Mouse (Mus musculus) forebrain, embryonic 14.5 days (tissue): ENCODE measurements at regions not wholly inside any gene's neighbourhood (a gene's known extent, or its start where the extent isn't known, plus 50 kb on each side); places are given as distances from the start of the nearest gene placed in this dataset.
A peak's percentile ranks its signal among the peaks of the same experiment; 100 is the strongest.

Source experiments
- ATAC-seq: fragments of 200-750 bp; cut with Nextera tagmentation; 2 replicates; pipeline ENCODE4 v1.8.0; 2017; ENCODE audit warnings: mild to moderate bottlenecking, moderate library complexity
- DNase-seq: peaks from one replicate; pipeline ENCODE4 v3.0.0-alpha.2; 2015; ENCODE audit warnings: low spot score
- H3K27ac ChIP-seq: fragments of 300-500 bp; sonication (generic); 2 replicates; pipeline ENCODE4 v1.5.1; 2014; ENCODE audit warnings: low read depth, mild to moderate bottlenecking, control low read depth, low read length, moderate library complexity
- H3K27me3 ChIP-seq: fragments of 300-500 bp; sonication (generic); replicated peaks from 2 replicates; pipeline ENCODE4 v1.6.1; 2014; ENCODE audit warnings: low read length, control low read depth, mixed read lengths; ENCODE audit not compliant: control insufficient read depth, insufficient read depth
- H3K36me3 ChIP-seq: fragments of 300-500 bp; sonication (generic); 2 replicates; pipeline ENCODE4 v1.6.1; 2014; ENCODE audit warnings: low read length, control low read depth; ENCODE audit not compliant: control insufficient read depth, insufficient read depth
- H3K4me1 ChIP-seq: fragments of 300-500 bp; sonication (generic); 2 replicates; pipeline ENCODE4 v1.6.1; 2014; ENCODE audit warnings: antibody characterized with exemption, low read length, control low read depth; ENCODE audit not compliant: control insufficient read depth, insufficient read depth
- H3K4me2 ChIP-seq: fragments of 300-500 bp; sonication (generic); 2 replicates; pipeline ENCODE4 v1.6.1; 2014; ENCODE audit warnings: mild to moderate bottlenecking, control low read depth, low read length
- H3K4me3 ChIP-seq: fragments of 300-500 bp; sonication (generic); 2 replicates; pipeline ENCODE4 v1.5.1; 2014; ENCODE audit warnings: low read depth, low read length, control low read depth
- H3K9ac ChIP-seq: fragments of 300-500 bp; sonication (generic); 2 replicates; pipeline ENCODE4 v1.6.1; 2014; ENCODE audit warnings: mild to moderate bottlenecking, low read length, control low read depth, moderate library complexity
- H3K9me3 ChIP-seq: fragments of 300-500 bp; sonication (generic); replicated peaks from 2 replicates; pipeline ENCODE4 v1.6.1; 2016; ENCODE audit warnings: low read length, control low read depth, mixed read lengths; ENCODE audit not compliant: control insufficient read depth
- WGBS: fragments of 180-500 bp; shearing (Covaris S2); extraction: QIAGEN DNeasy Blood & Tissue Kit; methylation state at CpG from one replicate; pipeline ENCODE4 v1.1.7; 2014; 5-methylcytosine and 5-hydroxymethylcytosine counted together

- Histone ChIP-seq H3K9me3 (no peaks in the 10 kb centered on the region), H3K9ac (no peak overlapping the region), H3K4me1 (0 out of 2 replicates have a peak, but pooled peaks cover 2% of the 10 kb centered on the region), H3K4me3 (no peak overlapping the region), H3K36me3 (no peaks in the 10 kb centered on the region), H3K27ac (no peak overlapping the region), H3K4me2 (no peak overlapping the region), H3K27me3 (no peaks in the 10 kb centered on the region)
- 84% methylated on average over 5 of the region's 5 CpGs for WGBS
- DNase-seq (no peak), ATAC-seq (no peak)
Measured at GRCm38 (mm10) chr5:141080896-141081295, 80.5 kb upstream of the Card11 start.

DNA sequence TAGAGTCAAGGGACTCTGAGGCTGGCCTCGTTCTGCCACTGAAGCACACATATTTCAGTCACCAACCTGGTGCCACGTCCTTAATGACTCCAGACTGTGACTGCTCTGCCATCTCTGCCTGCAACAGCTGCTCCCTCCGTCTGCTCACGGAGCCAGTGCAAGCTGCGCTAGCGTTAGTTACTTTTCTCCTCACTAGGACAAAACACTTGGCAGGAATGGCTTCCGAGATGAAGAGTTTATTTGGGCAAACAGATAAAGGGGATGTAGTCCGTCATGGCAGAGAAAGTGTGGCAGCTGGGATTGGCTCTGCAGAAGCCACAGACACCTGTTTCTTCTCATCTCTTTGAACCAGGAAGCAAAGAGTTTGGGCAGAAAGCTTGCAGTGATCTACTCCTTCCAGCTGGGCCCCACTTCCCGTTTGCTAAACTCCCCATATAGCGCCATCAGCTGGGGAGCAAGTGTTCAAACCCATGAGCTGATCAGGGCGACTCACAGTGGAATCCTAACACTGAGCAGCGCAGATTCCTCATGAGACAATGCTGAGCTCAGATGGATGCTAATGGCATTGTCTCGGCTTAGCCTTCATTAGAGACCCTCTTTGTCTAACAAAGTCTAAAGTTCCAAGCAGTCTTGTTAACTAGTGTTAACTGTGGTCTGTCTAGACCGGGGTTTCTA lies 83.8 kb upstream of the Card11 start:
- Histone ChIP-seq H3K4me3 (no peak overlapping the region), H3K4me2 (no peak overlapping the region), H3K9me3 (no peaks in the 10 kb centered on the region), H3K36me3 (no peaks in the 10 kb centered on the region), H3K4me1 (0 out of 2 replicates have a peak, but pooled peaks cover 2% of the 10 kb centered on the region), H3K9ac (no peak overlapping the region), H3K27ac (no peak overlapping the region), H3K27me3 (no peaks in the 10 kb centered on the region)
- DNase-seq (peak; percentile 62), ATAC-seq (no peak)
- 57% methylated on average over 14 of the region's 14 CpGs for WGBS

GRCm38 (mm10) chr5:141084746-141085145 lies 84.4 kb upstream of the Card11 start:
- ATAC-seq (no peak), DNase-seq (peak; percentile 53)
- H3K4me1 ChIP-seq, result 0 out of 2 replicates have a peak, but pooled peaks cover 2% of the 10 kb centered on the region
- no peaks in the 10 kb centered on the region for H3K27me3 ChIP-seq
- H3K9me3 ChIP-seq, result no peaks in the 10 kb centered on the region
- 20% methylated on average over 7 of the region's 7 CpGs for WGBS
- no peaks in the 10 kb centered on the region for H3K36me3 ChIP-seq
- H3K9ac ChIP-seq, result no peak overlapping the region
- no peak overlapping the region for H3K4me2 ChIP-seq
- H3K27ac ChIP-seq, result no peak overlapping the region
- H3K4me3 ChIP-seq, result no peak overlapping the region

DNA sequence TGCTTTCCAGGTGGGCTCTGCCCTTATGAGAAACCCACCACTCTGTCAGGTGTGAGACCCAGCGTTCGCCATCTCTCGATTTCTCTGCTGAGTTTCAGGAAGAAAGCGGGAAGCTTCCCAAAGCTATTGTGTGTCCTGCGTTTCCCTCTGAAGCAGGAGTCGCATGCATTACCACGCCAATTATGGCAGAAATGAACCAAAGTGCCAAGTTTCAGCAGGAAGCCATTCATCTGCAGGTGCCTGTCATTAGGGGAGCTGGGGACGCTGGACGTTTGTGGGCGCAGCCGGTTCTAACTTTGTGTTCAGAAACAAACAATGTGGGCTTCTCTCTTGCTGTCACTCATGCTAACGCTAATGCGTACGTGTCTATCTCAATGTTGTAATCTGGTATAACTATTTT lies 91.3 kb upstream of the Card11 start:
- Histone ChIP-seq H3K4me2 (peak overlapping the region; percentile 25; the same call in 1 of the 2 replicates), H3K27me3 (no peaks in the 10 kb centered on the region), H3K4me1 (0 out of 2 replicates have a peak, but pooled peaks cover 4% of the 10 kb centered on the region), H3K9ac (no peak overlapping the region), H3K36me3 (no peaks in the 10 kb centered on the region), H3K27ac (no peak overlapping the region), H3K9me3 (no peaks in the 10 kb centered on the region), H3K4me3 (no peak overlapping the region)
- DNase-seq (peak; percentile 71), ATAC-seq (no peak)
- 12% methylated on average over 14 of the region's 14 CpGs for WGBS

- Histone ChIP-seq H3K4me1 (0 out of 2 replicates have a peak, but pooled peaks cover 4% of the 10 kb centered on the region), H3K27me3 (no peaks in the 10 kb centered on the region), H3K4me3 (no peak overlapping the region), H3K9me3 (no peaks in the 10 kb centered on the region), H3K9ac (no peak overlapping the region), H3K36me3 (no peaks in the 10 kb centered on the region), H3K4me2 (no peak overlapping the region), H3K27ac (no peak overlapping the region)
- ATAC-seq, result no peak
- DNase-seq, result peak; percentile 46
- 62% methylated on average over 4 of the region's 4 CpGs for WGBS
Measured at GRCm38 (mm10) chr5:141093641-141094040, 93.3 kb upstream of the Card11 start.

DNA sequence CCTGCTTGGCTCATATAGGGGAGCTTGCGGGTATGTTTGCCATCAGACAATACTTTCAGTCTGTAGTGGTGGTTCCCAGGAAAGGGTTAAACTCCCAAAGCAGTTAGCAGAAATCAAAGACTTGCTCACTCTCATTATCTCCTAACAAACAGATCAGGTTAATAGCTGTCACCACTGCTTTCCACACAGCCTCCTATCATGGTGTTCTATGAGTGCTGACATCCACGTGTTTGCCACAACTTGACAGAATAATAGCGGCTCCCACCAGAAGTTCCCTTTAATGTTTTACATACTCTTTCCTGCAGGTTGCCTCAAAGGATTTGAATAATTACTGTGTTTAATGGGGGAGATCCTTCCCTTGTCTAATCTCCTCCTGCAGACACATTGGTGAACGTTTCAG lies 97.5 kb upstream of the Card11 start:
- H3K4me3 ChIP-seq, result no peak overlapping the region
- H3K27ac ChIP-seq, result no peak overlapping the region
- no peaks in the 10 kb centered on the region for H3K27me3 ChIP-seq
- no peak overlapping the region for H3K4me2 ChIP-seq
- no peaks in the 10 kb centered on the region for H3K9me3 ChIP-seq
- H3K36me3 ChIP-seq, result no peaks in the 10 kb centered on the region
- H3K9ac ChIP-seq, result no peak overlapping the region
- no peaks in the 10 kb centered on the region for H3K4me1 ChIP-seq
- WGBS, result 41% methylated on average over 4 of the region's 4 CpGs
- DNase-seq (peak; percentile 58), ATAC-seq (no peak)

- Histone ChIP-seq H3K9me3 (no peaks in the 10 kb centered on the region), H3K4me2 (no peak overlapping the region), H3K27ac (no peak overlapping the region), H3K4me1 (no peaks in the 10 kb centered on the region), H3K27me3 (no peaks in the 10 kb centered on the region), H3K9ac (no peak overlapping the region), H3K36me3 (no peaks in the 10 kb centered on the region), H3K4me3 (no peak overlapping the region)
- WGBS, result 93% methylated on average over 3 of the region's 3 CpGs
- no peak for DNase-seq
- no peak for ATAC-seq
Measured at GRCm38 (mm10) chr5:141111666-141112065, 111.3 kb upstream of the Card11 start.

DNA sequence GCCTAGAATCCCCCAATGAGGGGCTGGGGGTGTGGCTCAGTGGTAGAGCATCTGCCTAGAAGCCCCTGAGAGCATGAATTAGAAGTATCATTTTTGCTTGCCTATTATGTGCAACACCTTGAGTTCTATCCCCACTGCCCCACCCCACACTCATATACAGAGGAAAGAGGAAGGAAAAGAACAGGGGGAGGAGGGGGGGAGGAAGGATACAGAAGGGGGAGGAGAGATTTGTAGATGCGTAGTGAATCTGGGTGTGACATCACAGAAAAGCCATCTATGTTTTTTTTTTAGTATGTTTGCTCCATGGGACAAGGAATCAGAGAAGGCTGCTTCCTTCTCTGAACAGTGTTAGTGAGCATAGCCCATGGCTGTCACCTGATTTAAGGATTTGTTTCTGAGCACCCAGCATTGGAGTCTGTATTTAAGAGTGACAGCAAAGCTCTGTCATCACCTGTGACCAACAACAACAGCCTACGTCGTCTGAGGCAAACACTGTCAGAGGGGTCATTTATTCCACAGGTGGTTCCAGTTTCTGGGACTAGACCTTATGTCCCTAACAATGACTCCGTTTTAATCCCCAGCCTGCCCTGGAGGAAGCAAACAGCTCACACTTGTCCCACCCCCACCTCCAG lies 115.0 kb upstream of the Card11 start:
- no peak overlapping the region for H3K9ac ChIP-seq
- no peaks in the 10 kb centered on the region for H3K9me3 ChIP-seq
- H3K4me2 ChIP-seq, result no peak overlapping the region
- no peaks in the 10 kb centered on the region for H3K36me3 ChIP-seq
- no peak overlapping the region for H3K4me3 ChIP-seq
- 64% methylated on average over 4 of the region's 4 CpGs for WGBS
- no peak overlapping the region for H3K27ac ChIP-seq
- H3K4me1 ChIP-seq, result no peaks in the 10 kb centered on the region
- H3K27me3 ChIP-seq, result no peaks in the 10 kb centered on the region
- DNase-seq, result no peak
- peak; percentile 59 for ATAC-seq

DNA sequence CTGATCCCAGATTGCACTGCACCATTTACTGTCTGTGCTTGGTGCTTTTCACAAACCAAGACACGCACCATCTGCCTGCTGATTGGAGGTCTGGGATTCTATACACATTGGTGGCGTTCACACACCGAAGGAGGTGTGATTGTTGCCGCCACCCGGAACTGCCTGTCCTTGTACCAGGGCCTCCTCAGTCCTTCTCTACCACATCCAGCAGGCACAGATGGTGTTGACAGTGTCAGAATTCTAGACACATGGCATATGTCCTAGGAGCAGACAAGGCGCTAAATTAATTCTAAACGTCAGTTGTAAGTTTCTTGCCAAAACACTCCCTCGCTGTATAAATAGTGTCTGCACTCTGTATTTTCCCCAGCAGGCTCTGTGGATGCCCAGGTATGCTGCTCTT lies 115.6 kb upstream of the Card11 start:
- DNase-seq (peak; percentile 94), ATAC-seq (peak; percentile 98)
- WGBS, result 63% methylated on average over 8 of the region's 8 CpGs

More for the DNA sequence above, 115.6 kb upstream of the Card11 start:
- H3K9me3 ChIP-seq, result no peaks in the 10 kb centered on the region
- no peaks in the 10 kb centered on the region for H3K36me3 ChIP-seq
- H3K4me3 ChIP-seq, result no peak overlapping the region
- no peaks in the 10 kb centered on the region for H3K4me1 ChIP-seq
- H3K4me2 ChIP-seq, result no peak overlapping the region
- no peaks in the 10 kb centered on the region for H3K27me3 ChIP-seq
- no peak overlapping the region for H3K27ac ChIP-seq
- H3K9ac ChIP-seq, result no peak overlapping the region
